Mouse (Mus musculus) liver, adult 2 months (tissue): ENCODE results near the gene Gm38431. TPM values are rescaled to one million over a fixed set of nuclear protein-coding genes. Genes with fewer than 3 reads are reported as not detected.

Experiments
- DNase-seq: peaks from one replicate; pipeline ENCODE4 v3.0.0-alpha.2; 2011; ENCODE audit warnings: low read depth, low spot score; ENCODE audit errors: extremely low read depth
- H3K27ac ChIP-seq: fragments of 200-500 bp; replicated peaks from 2 replicates; pipeline ENCODE4 v1.5.1; 2012; ENCODE audit warnings: low read depth, mild to moderate bottlenecking, control low read depth, inconsistent platforms, low read length; ENCODE audit not compliant: insufficient read depth
- H3K27me3 ChIP-seq: fragments of 200-500 bp; 2 replicates; pipeline ENCODE4 v1.6.1; 2012; ENCODE audit warnings: mild to moderate bottlenecking, moderate library complexity, low read length, inconsistent platforms; ENCODE audit not compliant: control insufficient read depth, insufficient read depth
- H3K36me3 ChIP-seq: fragments of 200-500 bp; 2 replicates; pipeline ENCODE4 v1.6.1; 2012; ENCODE audit warnings: low read length, inconsistent platforms; ENCODE audit not compliant: control insufficient read depth, insufficient read depth
- H3K4me1 ChIP-seq: fragments of 200-500 bp; 2 replicates; pipeline ENCODE4 v1.6.1; 2011; ENCODE audit warnings: low read length; ENCODE audit not compliant: control insufficient read depth, insufficient read depth
- H3K4me3 ChIP-seq: fragments of 200-500 bp; 2 replicates; pipeline ENCODE4 v1.5.1; 2011; ENCODE audit warnings: low read depth, mild to moderate bottlenecking, control low read depth, low read length, moderate library complexity; ENCODE audit not compliant: insufficient read depth
- H3K79me2 ChIP-seq: fragments of 200-500 bp; 2 replicates; pipeline ENCODE4 v1.6.1; 2012; ENCODE audit warnings: inconsistent platforms, mild to moderate bottlenecking, low read length, moderate library complexity; ENCODE audit not compliant: control insufficient read depth, insufficient read depth
- H3K9ac ChIP-seq: fragments of 200-500 bp; 2 replicates; pipeline ENCODE4 v1.6.1; 2012; ENCODE audit warnings: low read depth, mild to moderate bottlenecking, control low read depth, inconsistent platforms, low read length
- CTCF ChIP-seq: fragments of 200-500 bp; IDR thresholded peaks from 2 replicates; pipeline ENCODE4 v1.5.1; 2011; ENCODE audit warnings: low read depth, low read length, control low read depth
- POLR2A ChIP-seq: fragments of 200-500 bp; IDR thresholded peaks from 2 replicates; pipeline ENCODE4 v1.6.1; 2011; ENCODE audit warnings: low read length, control low read depth; ENCODE audit not compliant: insufficient read depth; ENCODE audit errors: extremely low read depth
- WGBS: fragments of 180-500 bp; shearing (Covaris S2); methylation state at CpG from one replicate; pipeline ENCODE4 v1.1.7; 2018; 5-methylcytosine and 5-hydroxymethylcytosine counted together
- polyA plus RNA-seq: library from polyadenylated mRNA; depleted of rRNA; stranded (reverse); fragments of >200 nt; gene quantifications from 2 replicates; pipeline ENCODE4 v1.2.3, GENCODE M21; 2012
- total RNA-seq: library from RNA; depleted of rRNA; stranded (reverse); fragments of >200 nt; gene quantifications from 2 replicates; pipeline ENCODE4 v1.2.3, GENCODE M21; 2014

Gm38431 gene
- total and polyA plus RNA-seq, 2 experiments: 2.5 to 5.8 TPM

- no peaks in the 10 kb centered on the region for H3K79me2 ChIP-seq
- no peak overlapping the region for H3K27ac ChIP-seq
- WGBS: under 1% methylated on average over 36 of the region's 36 CpGs
- H3K4me1 ChIP-seq: peaks cover 23% of the 10 kb centered on the region
- peak overlapping the region; percentile 31 for H3K9ac ChIP-seq
- H3K36me3 ChIP-seq: peaks cover 2% of the 10 kb centered on the region; the same call in 1 of the 2 replicates
- H3K4me3 ChIP-seq: peak overlapping the region; percentile 58
- TF ChIP-seq POLR2A: no peak
- TF ChIP-seq CTCF: no peak
- DNase-seq: no peak
- H3K27me3 ChIP-seq: peaks cover 12% of the 10 kb centered on the region
Observed at GRCm38 (mm10) chr9:21031251-21031895, 60.4 kb downstream of the Gm38431 start.

- peaks cover 2% of the 10 kb centered on the region; the same call in 1 of the 2 replicates for H3K36me3 ChIP-seq
- H3K79me2 ChIP-seq: no peaks in the 10 kb centered on the region
- no peak overlapping the region for H3K27ac ChIP-seq
- peak; percentile 49; the same call in 1 of the 2 replicates for TF ChIP-seq CTCF
- TF ChIP-seq POLR2A: no peak
- peaks cover 6% of the 10 kb centered on the region for H3K27me3 ChIP-seq
- peaks cover 20% of the 10 kb centered on the region for H3K4me1 ChIP-seq
- 1% methylated on average over 13 of the region's 13 CpGs for WGBS
- H3K9ac ChIP-seq: peak overlapping the region; percentile 31; the same call in 1 of the 2 replicates
- H3K4me3 ChIP-seq: peak overlapping the region; percentile 58
- peak; percentile 82 for DNase-seq
Observed at GRCm38 (mm10) chr9:21030781-21031250, 61.0 kb downstream of the Gm38431 start.

GRCm38 (mm10) chr9:21030055-21030600, 61.7 kb downstream of the Gm38431 start:
- Histone ChIP-seq H3K27ac (no peak overlapping the region), H3K4me1 (peaks cover 20% of the 10 kb centered on the region)
- WGBS: 19% methylated on average over 22 of the region's 22 CpGs

GRCm38 (mm10) chr9:21029291-21030054, 62.3 kb downstream of the Gm38431 start, which contains the start of gene Icam4:
Gene Icam4 (plus strand): TSS chr9:21029373.
- Histone ChIP-seq H3K9ac (0 out of 2 replicates have a peak within 1 kb of the TSS, but pooled peaks have one; percentile 43), H3K27me3 (0 out of 2 replicates have a peak, but pooled peaks cover 2% of the 10 kb centered on the region), H3K27ac (no peak within 1 kb of the TSS), H3K79me2 (no peaks in the 10 kb centered on the region), H3K4me3 (peak within 1 kb of the TSS; percentile 48), H3K4me1 (peaks cover 20% of the 10 kb centered on the region), H3K36me3 (peaks cover 2% of the 10 kb centered on the region; the same call in 1 of the 2 replicates)
- WGBS: 2% methylated on average over 37 of the region's 37 CpGs
- peak; percentile 94 for TF ChIP-seq CTCF
- TF ChIP-seq POLR2A: no peak
- DNase-seq: peak; percentile 48

More at GRCm38 (mm10) chr9:21030055-21030600, 61.7 kb downstream of the Gm38431 start:
- Histone ChIP-seq H3K79me2 (no peaks in the 10 kb centered on the region), H3K36me3 (peaks cover 2% of the 10 kb centered on the region; the same call in 1 of the 2 replicates), H3K9ac (no peak overlapping the region), H3K27me3 (peaks cover 2% of the 10 kb centered on the region; the same call in 1 of the 2 replicates), H3K4me3 (no peak overlapping the region)
- no peak for TF ChIP-seq CTCF
- no peak for TF ChIP-seq POLR2A
- peak; percentile 57 for DNase-seq

GRCm38 (mm10) chr9:21028560-21029110, 63.2 kb downstream of the Gm38431 start:
- WGBS: 82% methylated on average over 6 of the region's 6 CpGs
- Histone ChIP-seq H3K79me2 (no peaks in the 10 kb centered on the region), H3K9ac (no peak overlapping the region), H3K27ac (no peak overlapping the region), H3K36me3 (peaks cover 2% of the 10 kb centered on the region; the same call in 1 of the 2 replicates), H3K4me1 (peaks cover 18% of the 10 kb centered on the region), H3K4me3 (no peak overlapping the region), H3K27me3 (0 out of 2 replicates have a peak, but pooled peaks cover 1% of the 10 kb centered on the region)
- no peak for DNase-seq
- no peak for TF ChIP-seq CTCF
- TF ChIP-seq POLR2A: no peak
